Mouse (Mus musculus) cerebellum, adult 2 months (tissue): ENCODE results near the gene Med13l.

Experiments used
- CTCF ChIP-seq: fragments of 200-500 bp; IDR thresholded peaks from 2 replicates; pipeline ENCODE4 v1.5.1; 2011; ENCODE audit warnings: low read depth, mild to moderate bottlenecking, control low read depth, low read length, moderate library complexity, borderline replicate concordance; ENCODE audit not compliant: insufficient read depth
- POLR2A ChIP-seq: fragments of 200-500 bp; IDR thresholded peaks from 2 replicates; pipeline ENCODE4 v1.6.1; 2011; ENCODE audit warnings: low read length, control low read depth, borderline replicate concordance; ENCODE audit not compliant: insufficient read depth

GRCm38 (mm10) chr5:118814052-118814451 lies 253.6 kb downstream of the Med13l start:
- TF ChIP-seq POLR2A (no peak), CTCF (no peak)
